Mouse (Mus musculus) spleen, embryonic (tissue): ENCODE results near the gene Ldb2.

Source experiments
- CTCF ChIA-PET: fragments of 350-600 bp; sonication (Branson Sonifier 250); formaldehyde crosslinking; loops from one replicate; lab custom pipeline; 2022; lab: Charles Lee

Ldb2 gene

DNA sequence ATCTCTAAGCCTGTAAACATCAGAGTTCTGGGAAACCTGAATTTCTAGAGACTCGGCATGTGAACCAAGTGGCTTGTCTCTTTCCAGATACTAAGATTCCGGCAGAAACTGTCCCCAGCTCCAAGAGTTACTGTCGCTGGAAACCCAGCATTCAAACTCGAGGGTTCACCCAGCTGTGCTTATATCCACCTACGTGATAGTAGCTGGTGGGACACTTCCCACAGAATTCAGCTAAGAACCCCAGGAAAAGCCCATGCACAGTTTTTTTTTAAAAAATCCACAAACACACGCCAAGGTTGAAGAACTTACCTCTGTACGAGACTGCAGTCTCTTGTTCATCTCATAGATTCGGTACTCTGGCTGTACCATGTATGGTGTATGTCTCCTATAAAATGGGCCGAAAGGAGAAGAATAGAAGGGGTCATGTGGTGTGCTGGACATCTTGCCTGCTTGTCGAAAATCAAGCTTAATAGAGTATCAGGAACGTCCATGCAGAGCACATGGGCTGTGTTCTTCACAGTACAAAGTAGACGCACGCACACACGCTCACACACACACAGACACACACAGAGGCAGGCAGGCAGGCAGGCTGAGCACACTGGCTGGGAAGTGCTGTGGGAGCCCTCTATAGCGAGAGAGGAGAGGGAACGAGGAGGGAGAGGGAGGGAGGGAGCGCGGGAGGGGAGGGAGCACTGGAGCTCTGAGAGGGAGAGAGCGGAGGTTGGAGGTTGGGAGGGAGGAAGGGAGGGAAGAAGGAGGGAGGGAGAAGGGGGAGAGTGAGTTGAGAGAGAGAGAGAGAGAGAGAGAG, at the start of gene Ldb2:
TSS of gene Ldb2 (minus strand) at position 628 of the 808 bp plus-strand sequence.
- CTCF ChIA-PET: no interaction called here

- CTCF ChIA-PET: no interaction called here
These were observed 31.8 kb upstream of the Ldb2 start for GRCm38 (mm10) chr5:44831287-44831686.

DNA sequence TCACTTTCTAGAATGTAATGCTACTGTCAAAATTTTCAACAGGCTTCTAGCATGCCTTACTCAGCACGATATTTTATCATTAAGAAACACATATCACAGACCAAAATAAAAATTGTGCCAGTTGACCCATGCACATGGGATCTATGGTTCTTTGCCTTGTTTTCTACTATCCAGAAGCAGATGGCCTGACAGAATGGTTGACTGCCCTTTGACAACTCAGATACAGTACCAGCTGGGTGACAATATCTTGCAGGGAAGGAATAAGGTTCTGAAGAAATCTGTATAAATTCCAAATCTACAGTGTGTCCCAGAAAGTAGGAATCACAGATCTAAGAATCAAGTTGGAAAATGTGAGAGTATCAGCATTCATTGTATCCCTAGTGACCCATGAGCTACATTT, 16.0 kb upstream of the Ldb2 start:
- CTCF ChIA-PET: no interaction called here

DNA sequence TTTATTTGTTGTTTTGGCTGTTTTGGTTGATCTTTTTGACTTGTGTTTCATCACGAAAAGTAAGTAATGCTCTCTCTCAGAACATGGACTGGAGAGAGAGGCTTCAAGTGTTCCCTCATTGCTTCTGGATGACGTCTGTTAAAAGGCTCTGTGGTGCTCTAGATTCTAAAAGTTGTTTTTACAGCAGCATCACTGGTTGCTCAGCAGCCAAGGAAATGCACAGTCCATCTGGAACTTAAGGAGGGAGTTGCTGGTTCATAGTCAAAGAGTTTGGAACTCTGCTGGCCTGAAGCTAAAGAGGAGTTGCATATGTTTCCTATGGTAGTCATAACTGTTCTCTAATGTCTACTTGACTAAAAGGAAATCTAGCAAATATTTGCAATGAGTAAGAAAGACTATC, 6.5 kb upstream of the Ldb2 start:
- CTCF ChIA-PET: no interaction called here

- CTCF ChIA-PET: no interaction called here
These were observed 1.6 kb upstream of the Ldb2 start for GRCm38 (mm10) chr5:44801100-44801499.

DNA sequence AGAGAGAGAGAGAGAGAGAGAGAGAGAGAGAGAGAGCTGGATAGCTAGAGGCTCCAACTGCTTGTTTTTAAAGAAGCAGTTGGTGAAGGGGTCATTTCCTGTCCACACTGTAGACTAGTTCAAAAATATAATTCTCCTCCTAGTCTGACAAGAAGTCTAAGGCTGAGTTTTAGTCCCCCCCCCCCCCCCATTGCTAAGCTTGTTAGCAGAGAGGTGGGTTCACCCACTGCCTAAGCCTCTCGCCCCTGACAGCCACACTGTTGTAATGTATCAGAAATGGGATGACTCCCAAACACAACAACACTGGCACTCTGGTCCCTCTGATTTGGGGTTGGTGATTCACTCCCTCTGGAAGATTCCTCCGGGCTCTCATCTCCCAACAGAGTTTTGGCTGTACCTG, 381 bp upstream of the Ldb2 start:
- CTCF ChIA-PET: no interaction called here

DNA sequence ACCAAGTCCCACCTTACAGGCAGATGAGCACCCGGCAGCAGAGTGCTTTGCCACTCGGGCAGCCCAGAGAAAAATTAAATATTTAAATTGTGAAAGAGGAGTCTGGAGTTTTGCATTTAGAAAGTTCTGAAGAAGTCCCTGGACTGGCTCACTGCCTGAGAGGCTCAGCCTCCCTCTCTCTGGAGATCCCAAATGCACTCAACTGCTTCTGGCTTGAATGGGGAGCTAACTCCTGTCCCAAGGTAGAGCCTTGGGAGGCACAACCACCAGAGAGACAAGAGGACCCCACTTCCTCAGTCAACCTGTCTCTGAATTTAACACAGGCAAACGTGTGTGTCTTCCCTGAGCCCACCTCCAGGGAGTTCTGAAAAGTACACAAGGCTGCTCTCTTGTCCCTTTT, 987 bp downstream of the Ldb2 start:
- CTCF ChIA-PET: no interaction called here

DNA sequence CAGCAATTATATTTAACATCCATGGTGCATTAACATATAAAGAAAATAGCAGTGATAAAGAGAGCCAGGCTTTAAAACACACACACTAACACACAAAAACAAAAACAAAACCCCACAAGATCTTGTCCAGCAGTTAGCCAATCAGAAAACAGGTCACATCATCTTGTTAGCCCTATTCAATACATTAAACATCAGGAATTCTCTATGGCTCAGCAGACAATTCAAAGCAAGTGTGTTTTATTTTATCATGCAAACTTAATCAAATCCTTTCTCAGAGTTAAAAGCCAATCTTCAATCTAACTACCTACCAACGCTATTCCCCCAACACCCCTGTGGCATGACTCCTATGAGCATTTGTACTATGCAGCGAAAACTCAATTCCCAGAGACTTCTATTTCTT, 1.4 kb downstream of the Ldb2 start:
- CTCF ChIA-PET: no interaction called here

- CTCF ChIA-PET: no interaction called here
These were observed 14.9 kb downstream of the Ldb2 start for GRCm38 (mm10) chr5:44784591-44784990.

- CTCF ChIA-PET: no interaction called here
These were observed 20.1 kb downstream of the Ldb2 start for GRCm38 (mm10) chr5:44779340-44779739.

GRCm38 (mm10) chr5:44768472-44768871, 31.0 kb downstream of the Ldb2 start:
- CTCF ChIA-PET: no interaction called here

DNA sequence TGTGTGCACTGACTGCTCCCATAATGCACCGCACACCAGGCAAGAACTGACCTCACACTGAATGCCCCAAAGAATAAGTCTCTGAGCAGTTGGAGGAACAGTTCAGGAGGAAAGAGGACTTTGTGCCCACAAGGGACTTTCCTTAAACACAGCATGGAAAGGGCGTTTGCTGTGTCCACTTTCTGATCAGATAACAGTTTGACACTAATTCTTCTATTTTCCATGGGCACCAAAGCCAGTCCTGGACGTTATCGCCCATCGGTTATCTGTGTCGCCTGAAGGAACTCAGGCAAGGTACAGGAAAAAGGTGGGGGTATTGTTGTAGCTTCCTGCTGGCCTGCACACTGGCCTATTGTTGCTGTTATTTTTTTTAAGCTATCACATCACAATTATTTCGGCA, 34.6 kb downstream of the Ldb2 start:
- CTCF ChIA-PET: no interaction called here

- CTCF ChIA-PET: no interaction called here
These were observed 40.3 kb downstream of the Ldb2 start for GRCm38 (mm10) chr5:44759178-44759577.

DNA sequence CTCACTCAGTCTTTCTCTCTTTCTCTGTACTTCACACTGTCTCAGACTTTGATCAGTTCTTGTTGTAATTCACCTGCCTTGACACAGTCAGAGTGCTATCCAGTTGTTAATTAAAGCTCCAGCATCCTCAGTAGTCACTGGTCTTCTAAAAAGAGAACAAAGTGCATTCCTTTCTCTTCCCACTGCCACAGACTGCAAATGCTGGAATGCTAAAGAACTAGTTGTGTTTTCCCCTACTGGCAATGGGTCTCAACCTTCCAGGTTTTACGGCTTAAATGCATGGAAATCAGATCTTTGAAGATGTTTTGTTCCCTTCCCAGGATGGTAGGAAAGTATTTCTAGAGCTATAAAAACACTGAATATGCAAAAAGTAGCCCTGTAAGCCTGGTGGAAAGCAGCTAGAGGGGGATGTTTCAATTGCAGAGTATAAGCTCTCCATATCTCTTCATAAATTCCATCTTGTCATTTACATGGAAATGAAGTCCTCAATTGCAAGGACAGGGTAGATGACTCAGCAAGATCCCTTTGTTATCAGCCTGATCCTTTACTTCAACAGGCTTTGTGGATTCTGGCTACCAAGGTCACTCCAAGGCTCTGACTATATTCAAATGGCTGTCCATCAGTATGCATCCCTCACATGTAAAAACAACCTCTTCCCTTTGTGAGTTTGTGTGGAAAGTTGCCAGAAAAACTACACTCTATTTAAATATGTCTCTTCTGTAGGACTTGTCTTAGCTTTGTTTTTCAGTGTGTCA, 45.1 kb downstream of the Ldb2 start:
- CTCF ChIA-PET: no interaction called here

- CTCF ChIA-PET: no interaction called here
These were observed 53.8 kb downstream of the Ldb2 start for GRCm38 (mm10) chr5:44745706-44746105.

GRCm38 (mm10) chr5:44736366-44736765, 63.1 kb downstream of the Ldb2 start:
- CTCF ChIA-PET: interaction anchor here (0.7 kb wide), 1 partner anchor 1817 kb away, joined by 20 read pairs; no protein-coding TSS in a partner anchor

DNA sequence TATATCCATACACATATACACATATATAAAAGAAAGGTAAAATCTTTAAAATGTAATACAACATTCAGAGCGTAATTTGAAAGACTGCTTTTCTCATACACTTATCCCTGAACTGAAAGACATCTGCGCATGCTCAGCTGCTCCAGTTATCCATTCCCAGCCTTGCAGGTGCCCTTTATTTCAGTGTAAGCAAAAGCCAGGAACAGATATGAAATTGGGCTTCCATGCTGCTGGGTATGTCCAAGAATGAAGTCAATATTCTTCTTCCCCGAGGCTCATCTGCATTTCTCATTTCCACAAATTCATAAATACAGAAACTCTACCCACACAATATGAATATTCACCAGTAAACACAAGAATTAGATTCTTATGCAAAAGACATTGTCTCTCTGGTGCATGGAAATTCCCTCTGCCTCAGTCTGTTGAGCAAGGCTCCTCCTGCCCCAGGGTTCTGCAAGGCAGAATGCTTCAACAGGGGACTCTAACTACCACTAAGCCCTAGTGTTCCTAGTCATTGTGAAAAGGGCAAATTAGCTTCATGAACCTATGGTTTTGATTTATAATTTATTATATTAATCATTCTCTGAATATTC, 65.3 kb downstream of the Ldb2 start:
- CTCF ChIA-PET: no interaction called here

DNA sequence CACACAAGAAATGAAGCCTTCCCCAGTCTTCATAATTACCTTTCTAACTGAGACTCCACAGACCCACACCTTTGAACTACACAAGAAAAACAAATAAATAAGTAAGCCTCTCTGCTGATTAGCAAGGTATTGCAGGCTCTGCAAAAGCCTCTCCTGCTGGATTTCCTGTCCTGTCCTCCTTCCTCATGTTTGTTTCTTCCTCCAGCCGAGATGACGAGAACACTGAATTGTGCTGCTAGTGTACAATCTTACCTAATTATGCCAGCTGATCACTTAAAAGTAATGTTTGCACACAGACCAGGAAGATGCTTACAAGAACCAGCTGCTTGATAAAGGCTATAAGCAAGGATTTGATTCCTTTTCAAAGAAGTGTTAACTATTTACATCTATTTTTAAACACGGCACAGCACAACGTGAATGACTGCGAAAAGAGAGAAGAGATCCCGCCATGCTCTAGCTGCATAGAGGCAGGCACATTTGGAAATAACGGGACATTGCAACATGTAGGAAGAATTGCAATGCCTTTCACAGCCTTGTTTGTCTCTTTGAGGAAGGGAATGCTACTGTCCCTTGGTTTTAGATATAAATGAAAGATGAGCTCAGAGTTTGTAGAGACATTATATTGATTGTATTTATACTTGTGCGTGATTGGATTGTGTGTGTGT, 69.7 kb downstream of the Ldb2 start:
- CTCF ChIA-PET: no interaction called here

GRCm38 (mm10) chr5:44727995-44728394, 71.5 kb downstream of the Ldb2 start:
- CTCF ChIA-PET: no interaction called here

- CTCF ChIA-PET: no interaction called here
These were observed 72.7 kb downstream of the Ldb2 start for GRCm38 (mm10) chr5:44726546-44727476.

DNA sequence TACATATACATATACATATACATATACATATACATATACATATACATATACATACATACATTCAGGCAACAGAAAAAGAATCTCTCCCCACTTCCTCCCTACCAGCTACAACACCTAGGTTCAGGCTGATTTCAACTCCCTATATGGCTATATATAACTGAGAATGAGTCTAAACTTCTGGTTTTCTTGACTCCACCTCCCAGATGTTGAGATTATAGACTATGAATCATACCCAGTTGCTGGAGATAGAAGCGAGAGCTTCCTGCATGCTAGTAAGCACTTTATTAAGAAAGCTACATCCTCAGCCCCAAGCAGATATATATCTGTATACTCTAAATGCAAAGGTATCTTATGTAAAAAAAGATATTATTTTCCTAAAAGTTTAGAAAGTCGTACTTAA, 74.0 kb downstream of the Ldb2 start:
- CTCF ChIA-PET: no interaction called here
